Mouse (Mus musculus) stomach, postnatal 0 days (tissue): ENCODE results near the gene Gm10053.

Experiments
- CTCF ChIP-seq: IDR thresholded peaks from 2 replicates; pipeline ENCODE4 v1.5.1; 2016; ENCODE audit warnings: antibody characterized with exemption, low read depth, mild to moderate bottlenecking, moderate library complexity
- EP300 ChIP-seq: optimal IDR thresholded peaks from 2 replicates; pipeline ENCODE3; 2016; ENCODE audit warnings: antibody characterized with exemption

- TF ChIP-seq CTCF (peak; percentile 67), EP300 (no peak)
Measured at GRCm38 (mm10) chr19:24861612-24862451, 13.7 kb upstream of the Gm10053 start, which contains the start of gene Pgm5.
